ENCODE assay signal across 11 mouse cellular contexts in genomic region chr2:166608509-166608908, GRCm38 (mm10).
DNase-seq lines count a peak whose midpoint lies in the region; ATAC-seq and TF ChIP-seq lines count a peak whose summit lies in the region.
"Had no signal": no experiment of that assay in that cellular context is flagged by ENCODE, and none has a peak within 500 bp of the region (broad histone marks: within the 10 kb centered on the region; RNA-seq: fewer than 3 reads in every experiment).

No protein-coding gene starts in this region.

- no peak for DNase-seq in hindbrain, embryonic 11.5 days (ENCODE audit: low spot score)
- DNase-seq in brain, embryonic 14.5 days (ENCODE audit: low read depth): peak; percentile 23
- peak; percentile 32 to 34 for DNase-seq in heart, postnatal 14 days
- DNase-seq in spleen, postnatal 10 days (ENCODE audit: low spot score in 2 of 2): no peak
- no peak for DNase-seq in left cerebral cortex, postnatal 4 days
- DNase-seq: layer of hippocampus, postnatal 36 days had no signal

- peaks cover 4% of the 10 kb centered on the region for H3K4me1 ChIP-seq in hindbrain, embryonic 13.5 days (replicated peaks)
- H3K4me1 ChIP-seq in hindbrain, embryonic 11.5 days (replicated peaks; ENCODE audit: control insufficient read depth, insufficient read depth, low read length): 0 out of 2 replicates have a peak, but pooled peaks cover 2% of the 10 kb centered on the region
- H3K4me1 ChIP-seq in embryonic facial prominence, embryonic 12.5 days: peaks cover 38% of the 10 kb centered on the region
- H3K4me1 ChIP-seq: lung, embryonic 15.5 days had no signal

- H3K36me3 ChIP-seq in hindbrain, embryonic 13.5 days: peaks cover 22% of the 10 kb centered on the region
- H3K36me3 ChIP-seq in hindbrain, embryonic 11.5 days (ENCODE audit: control insufficient read depth, insufficient read depth, low read length): no peaks in the 10 kb centered on the region
- peaks cover 18% of the 10 kb centered on the region for H3K36me3 ChIP-seq in embryonic facial prominence, embryonic 12.5 days
- H3K36me3 ChIP-seq: lung, embryonic 15.5 days had no signal

- 0 out of 2 replicates have a peak overlapping the region, but pooled peaks have one; percentile 13 for H3K9ac ChIP-seq in hindbrain, embryonic 13.5 days
- H3K9ac ChIP-seq in hindbrain, embryonic 11.5 days (ENCODE audit: low read depth, low read length): no peak overlapping the region
- H3K9ac ChIP-seq in embryonic facial prominence, embryonic 12.5 days: no peak overlapping the region
- H3K9ac ChIP-seq: lung, embryonic 15.5 days had no signal

- no peak for ATAC-seq in hindbrain, embryonic 13.5 days (ENCODE audit: low FRiP score)
- ATAC-seq in hindbrain, embryonic 11.5 days (ENCODE audit: low FRiP score): no peak
- ATAC-seq in embryonic facial prominence, embryonic 12.5 days (ENCODE audit: insufficient number of reproducible peaks, insufficient read depth, low FRiP score, low TSS enrichment): no peak

- no peak overlapping the region for H3K4me2 ChIP-seq in hindbrain, embryonic 13.5 days
- no peak overlapping the region for H3K4me2 ChIP-seq in hindbrain, embryonic 11.5 days (replicated peaks; ENCODE audit: low read depth, low read length)
- no peak overlapping the region for H3K4me2 ChIP-seq in embryonic facial prominence, embryonic 12.5 days (replicated peaks)
- H3K4me2 ChIP-seq: lung, embryonic 15.5 days had no signal

- H3K27me3 ChIP-seq in hindbrain, embryonic 13.5 days: no peaks in the 10 kb centered on the region
- H3K27me3 ChIP-seq in hindbrain, embryonic 11.5 days (ENCODE audit: control insufficient read depth, insufficient read depth, low read length): no peaks in the 10 kb centered on the region
- no peaks in the 10 kb centered on the region for H3K27me3 ChIP-seq in embryonic facial prominence, embryonic 12.5 days
- H3K27me3 ChIP-seq: lung, embryonic 15.5 days had no signal

- H3K4me3 ChIP-seq in hindbrain, embryonic 13.5 days: no peak overlapping the region
- no peak overlapping the region for H3K4me3 ChIP-seq in hindbrain, embryonic 11.5 days (ENCODE audit: low read depth, low read length)
- no peak overlapping the region for H3K4me3 ChIP-seq in embryonic facial prominence, embryonic 12.5 days
- H3K4me3 ChIP-seq: erythroblast, embryonic 14.5 days; lung, embryonic 15.5 days; myocyte had no signal

- intact Hi-C loops in heart, postnatal 14 days (cut with DNase I): no loop called here
- intact Hi-C loops in left cerebral cortex, postnatal 4 days (cut with DNase I): no loop called here

- TF ChIP-seq POLR2A in brain, embryonic 14.5 days (IDR thresholded peaks at IDR 0.05; ENCODE audit: borderline replicate concordance, extremely low read depth, insufficient read depth, insufficient read length, poor library complexity, severe bottlenecking): no peak

- no peak for TF ChIP-seq CTCF in brain, embryonic 14.5 days (IDR thresholded peaks at IDR 0.05; ENCODE audit: borderline replicate concordance, extremely low read depth, insufficient read depth, insufficient read length)

- 57% methylated on average over 8 of the region's 8 CpGs for WGBS in hindbrain, embryonic 13.5 days
- WGBS in hindbrain, embryonic 11.5 days: 48% methylated on average over 8 of the region's 8 CpGs
- 6% methylated on average over 8 of the region's 8 CpGs for WGBS in embryonic facial prominence, embryonic 12.5 days

- no peaks in the 10 kb centered on the region for H3K9me3 ChIP-seq in hindbrain, embryonic 13.5 days
- H3K9me3 ChIP-seq in hindbrain, embryonic 11.5 days (ENCODE audit: control insufficient read depth, low read length): no peaks in the 10 kb centered on the region
- H3K9me3 ChIP-seq in embryonic facial prominence, embryonic 12.5 days: no peaks in the 10 kb centered on the region
- H3K9me3 ChIP-seq: lung, embryonic 15.5 days had no signal

- H3K27ac ChIP-seq in hindbrain, embryonic 13.5 days: 0 out of 2 replicates have a peak overlapping the region, but pooled peaks have one; percentile 23
- no peak overlapping the region for H3K27ac ChIP-seq in hindbrain, embryonic 11.5 days (ENCODE audit: low read depth, low read length)
- peak overlapping the region; percentile 73 for H3K27ac ChIP-seq in embryonic facial prominence, embryonic 12.5 days
- H3K27ac ChIP-seq: lung, embryonic 15.5 days had no signal

Comparison
In these comparisons a context has a peak if more than half of its experiments do, and no peak if none do; other contexts are left out.
1. DNase-seq: peak in brain, embryonic 14.5 days (single experiment) and heart, postnatal 14 days (2 of 2); none in hindbrain, embryonic 11.5 days (single experiment), spleen, postnatal 10 days (0 of 2) and left cerebral cortex, postnatal 4 days (single experiment).